17 mouse cellular contexts compared by ENCODE assay signal in genomic region chr13:55650098-55650497, GRCm38 (mm10). TPM values are rescaled to one million over a fixed set of nuclear protein-coding genes. Genes with fewer than 3 reads are reported as not detected.
A peak's percentile ranks its signal among the peaks of the same experiment; 100 is the strongest.
DNase-seq lines count a peak whose midpoint lies in the region; ATAC-seq and TF ChIP-seq lines count a peak whose summit lies in the region.
"Had no signal": no experiment of that assay in that cellular context is flagged by ENCODE, and none has a peak within 500 bp of the region (broad histone marks: within the 10 kb centered on the region; RNA-seq: fewer than 3 reads in every experiment).

No protein-coding gene starts in this region.

- H3K9me3 ChIP-seq in neural tube, embryonic 11.5 days (ENCODE audit: control insufficient read depth, low read length): no peaks in the 10 kb centered on the region
- no peaks in the 10 kb centered on the region for H3K9me3 ChIP-seq in neural tube, embryonic 15.5 days (replicated peaks)
- H3K9me3 ChIP-seq: embryonic facial prominence, embryonic 13.5 days; forebrain, embryonic 12.5 days; heart, embryonic 15.5 days; hindbrain, embryonic 13.5 days had no signal

- no peak overlapping the region for H3K4me3 ChIP-seq in layer of hippocampus, adult 2 months
- H3K4me3 ChIP-seq in neural tube, embryonic 11.5 days (ENCODE audit: low read depth, low read length): no peak overlapping the region
- H3K4me3 ChIP-seq in neural tube, embryonic 15.5 days (replicated peaks): no peak overlapping the region
- H3K4me3 ChIP-seq: embryonic facial prominence, embryonic 13.5 days; forebrain, embryonic 12.5 days; heart, embryonic 15.5 days; hindbrain, embryonic 13.5 days had no signal

- DNase-seq in CD4-positive, CD25-positive, alpha-beta regulatory T cell, adult 2 months (ENCODE audit: low read depth, low spot score): peak; percentile 31
- DNase-seq in layer of hippocampus, adult 2 months (ENCODE audit: low spot score in 2 of 2): no peak
- no peak for DNase-seq in layer of hippocampus, adult 9-11 months
- DNase-seq in neural tube, embryonic 11.5 days (ENCODE audit: low spot score): peak; percentile 20
- peak; percentile 28 for DNase-seq in lung, postnatal 36 days
- DNase-seq: cerebellum, postnatal 25 days; kidney, adult 11 months; layer of hippocampus, postnatal 36 days; left cerebral cortex, postnatal 4 days; right cerebral cortex, postnatal 25 days had no signal

- peaks cover 37% of the 10 kb centered on the region for H3K36me3 ChIP-seq in neural tube, embryonic 11.5 days (ENCODE audit: control insufficient read depth, insufficient read depth, low read length)
- peaks cover 99% of the 10 kb centered on the region for H3K36me3 ChIP-seq in neural tube, embryonic 15.5 days

- no peak overlapping the region for H3K27ac ChIP-seq in layer of hippocampus, adult 2 months
- no peak overlapping the region for H3K27ac ChIP-seq in neural tube, embryonic 11.5 days (ENCODE audit: low read depth, low read length)
- H3K27ac ChIP-seq in neural tube, embryonic 15.5 days (replicated peaks): no peak overlapping the region
- H3K27ac ChIP-seq: embryonic facial prominence, embryonic 13.5 days; forebrain, embryonic 12.5 days; heart, embryonic 15.5 days; hindbrain, embryonic 13.5 days had no signal

- no peaks in the 10 kb centered on the region for H3K27me3 ChIP-seq in neural tube, embryonic 11.5 days (ENCODE audit: control insufficient read depth, insufficient read depth, low read length)
- H3K27me3 ChIP-seq in neural tube, embryonic 15.5 days (replicated peaks): no peaks in the 10 kb centered on the region
- H3K27me3 ChIP-seq: embryonic facial prominence, embryonic 13.5 days; forebrain, embryonic 12.5 days; heart, embryonic 15.5 days; hindbrain, embryonic 13.5 days had no signal

- ATAC-seq in CD4-positive, CD25-positive, alpha-beta regulatory T cell, adult 4 months: no peak
- no peak for ATAC-seq in neural tube, embryonic 11.5 days (ENCODE audit: insufficient read depth, low FRiP score, low TSS enrichment)
- ATAC-seq in neural tube, embryonic 15.5 days (ENCODE audit: low FRiP score): no peak
- no peak for ATAC-seq in erythroblast, adult 5-6 weeks (replicated peaks; ENCODE audit: low FRiP score, poor library complexity, severe bottlenecking)

- peak; percentile 51 for TF ChIP-seq CTCF in layer of hippocampus, adult 2 months (conservative IDR thresholded peaks at IDR 0.05)

- 92% methylated on average over 12 of the region's 12 CpGs for WGBS in neural tube, embryonic 11.5 days
- 89% methylated on average over 12 of the region's 12 CpGs for WGBS in neural tube, embryonic 15.5 days

- H3K9ac ChIP-seq in neural tube, embryonic 11.5 days (ENCODE audit: low read length): no peak overlapping the region
- H3K9ac ChIP-seq in neural tube, embryonic 15.5 days (replicated peaks): no peak overlapping the region
- H3K9ac ChIP-seq: embryonic facial prominence, embryonic 13.5 days; forebrain, embryonic 12.5 days; heart, embryonic 15.5 days; hindbrain, embryonic 13.5 days had no signal

- H3K4me2 ChIP-seq in neural tube, embryonic 11.5 days (ENCODE audit: low read depth): no peak overlapping the region
- H3K4me2 ChIP-seq in neural tube, embryonic 15.5 days: no peak overlapping the region
- H3K4me2 ChIP-seq: embryonic facial prominence, embryonic 13.5 days; forebrain, embryonic 12.5 days; heart, embryonic 15.5 days; hindbrain, embryonic 13.5 days had no signal

- H3K4me1 ChIP-seq in neural tube, embryonic 11.5 days (ENCODE audit: control insufficient read depth, insufficient read depth, low read length): no peaks in the 10 kb centered on the region
- H3K4me1 ChIP-seq in neural tube, embryonic 15.5 days: no peaks in the 10 kb centered on the region
- H3K4me1 ChIP-seq: embryonic facial prominence, embryonic 13.5 days; forebrain, embryonic 12.5 days; heart, embryonic 15.5 days; hindbrain, embryonic 13.5 days had no signal

RNA-seq across cellular contexts. Expression of gene Ddx46, which starts 15.3 kb away (rescaled TPM):
- polyA plus RNA-seq in CD4-positive, CD25-positive, alpha-beta regulatory T cell, adult 4 months (2017; shearing (Covaris generic)): 10 to 100 TPM; 58.1 to 64.6 TPM
- total RNA-seq in layer of hippocampus, adult 2 months (2021): 10 to 100 TPM; 50.8 to 54.8 TPM
- 52.9 and 53.4 TPM in 2 replicates for polyA plus RNA-seq in neural tube, embryonic 11.5 days (2014; fragmentation: Nextera tagmentation; extraction: Ambion mirVana)
- 22.0 and 25.5 TPM in 2 replicates for polyA plus RNA-seq in neural tube, embryonic 15.5 days (2015; fragmentation: Nextera tagmentation; extraction: Ambion mirVana)
- 32.6 and 35.4 TPM in 2 replicates for total RNA-seq in erythroblast, adult 5-6 weeks (2015; ENCODE audit: low replicate concordance)
- total RNA-seq in erythroblast, adult 5-6 weeks (2017; ENCODE audit: low replicate concordance): 36.6 and 42.2 TPM in 2 replicates

RNA-seq across cellular contexts. Expression of gene Caml, which starts 27.3 kb away (rescaled TPM):
- 10 to 100 TPM; 41.7 to 46.1 TPM for polyA plus RNA-seq in CD4-positive, CD25-positive, alpha-beta regulatory T cell, adult 4 months (2017; shearing (Covaris generic))
- total RNA-seq in layer of hippocampus, adult 2 months (2021): 10 to 100 TPM; 38.7 to 50.2 TPM
- 68.0 and 69.2 TPM in 2 replicates for polyA plus RNA-seq in neural tube, embryonic 11.5 days (2014; fragmentation: Nextera tagmentation; extraction: Ambion mirVana)
- 102 and 117 TPM in 2 replicates for polyA plus RNA-seq in neural tube, embryonic 15.5 days (2015; fragmentation: Nextera tagmentation; extraction: Ambion mirVana)
- total RNA-seq in erythroblast, adult 5-6 weeks (2015; ENCODE audit: low replicate concordance): 12.9 and 14.6 TPM in 2 replicates
- 6.4 and 26.3 TPM in 2 replicates for total RNA-seq in erythroblast, adult 5-6 weeks (2017; ENCODE audit: low replicate concordance)

RNA-seq across cellular contexts. Expression of gene B230219D22Rik, which starts 42.8 kb away (rescaled TPM):
- polyA plus RNA-seq in CD4-positive, CD25-positive, alpha-beta regulatory T cell, adult 4 months (2017; shearing (Covaris generic)): 10 to 100 TPM; 12.8 to 14.2 TPM
- total RNA-seq in layer of hippocampus, adult 2 months (2021): 10 to 100 TPM; 75.1 to 75.5 TPM
- polyA plus RNA-seq in neural tube, embryonic 11.5 days (2014; fragmentation: Nextera tagmentation; extraction: Ambion mirVana): 73.8 and 77.8 TPM in 2 replicates
- polyA plus RNA-seq in neural tube, embryonic 15.5 days (2015; fragmentation: Nextera tagmentation; extraction: Ambion mirVana): 71.9 and 73.0 TPM in 2 replicates
- 15.2 and 23.6 TPM in 2 replicates for total RNA-seq in erythroblast, adult 5-6 weeks (2015; ENCODE audit: low replicate concordance)
- total RNA-seq in erythroblast, adult 5-6 weeks (2017; ENCODE audit: low replicate concordance): 15.1 and 19.1 TPM in 2 replicates

RNA-seq across cellular contexts. Expression of gene B4galt7, which starts 50.4 kb away (rescaled TPM):
- polyA plus RNA-seq in CD4-positive, CD25-positive, alpha-beta regulatory T cell, adult 4 months (2017; shearing (Covaris generic)): 10 to 100 TPM; 20.5 to 42.3 TPM
- 10 to 100 TPM; 22.8 to 24.3 TPM for total RNA-seq in layer of hippocampus, adult 2 months (2021)
- 21.7 and 22.0 TPM in 2 replicates for polyA plus RNA-seq in neural tube, embryonic 11.5 days (2014; fragmentation: Nextera tagmentation; extraction: Ambion mirVana)
- 45.5 and 48.3 TPM in 2 replicates for polyA plus RNA-seq in neural tube, embryonic 15.5 days (2015; fragmentation: Nextera tagmentation; extraction: Ambion mirVana)
- total RNA-seq in erythroblast, adult 5-6 weeks (2015; ENCODE audit: low replicate concordance): 0.77 and 0.84 TPM in 2 replicates
- total RNA-seq in erythroblast, adult 5-6 weeks (2017; ENCODE audit: low replicate concordance): 0.42 and 4.3 TPM in 2 replicates

Comparison
In these comparisons a context has a peak if more than half of its experiments do, and no peak if none do; other contexts are left out.
1. DNase-seq: peak in CD4-positive, CD25-positive, alpha-beta regulatory T cell, adult 2 months (single experiment), neural tube, embryonic 11.5 days (single experiment) and lung, postnatal 36 days (single experiment); none in layer of hippocampus, adult 2 months (0 of 2) and layer of hippocampus, adult 9-11 months (single experiment).